Mouse (Mus musculus) stomach, embryonic 14.5 days (tissue): ENCODE data around the gene Cyp2f2. TPM values are rescaled to one million over a fixed set of nuclear protein-coding genes. Genes with fewer than 3 reads are reported as not detected.

Source experiments
- ATAC-seq: fragments of 200-750 bp; cut with Nextera tagmentation; 2 replicates; pipeline ENCODE4 v1.8.0; 2017; ENCODE audit warnings: low read depth, moderate TSS enrichment; ENCODE audit not compliant: insufficient number of reproducible peaks, insufficient read depth, low FRiP score
- H3K27ac ChIP-seq: fragments of 300-500 bp; sonication (generic); 2 replicates; pipeline ENCODE4 v1.5.1; 2014; ENCODE audit warnings: mild to moderate bottlenecking, low read length, moderate library complexity, mixed read lengths
- H3K27me3 ChIP-seq: fragments of 300-500 bp; sonication (generic); 2 replicates; pipeline ENCODE4 v1.6.1; 2014; ENCODE audit warnings: low read length, control low read depth, mixed read lengths; ENCODE audit not compliant: control insufficient read depth, insufficient read depth
- H3K36me3 ChIP-seq: fragments of 300-500 bp; sonication (generic); 2 replicates; pipeline ENCODE4 v1.6.1; 2014; ENCODE audit warnings: mild to moderate bottlenecking, control low read depth, low read length, moderate library complexity, mixed read lengths; ENCODE audit not compliant: control insufficient read depth, insufficient read depth
- H3K4me1 ChIP-seq: fragments of 300-500 bp; sonication (generic); 2 replicates; pipeline ENCODE4 v1.6.1; 2014; ENCODE audit warnings: low read length, control low read depth, mixed read lengths; ENCODE audit not compliant: control insufficient read depth, insufficient read depth
- H3K4me2 ChIP-seq: fragments of 300-500 bp; sonication (generic); replicated peaks from 2 replicates; pipeline ENCODE4 v1.6.1; 2014; ENCODE audit warnings: low read depth, low read length, control low read depth
- H3K4me3 ChIP-seq: fragments of 300-500 bp; sonication (generic); 2 replicates; pipeline ENCODE4 v1.5.1; 2014; ENCODE audit warnings: low read depth, low read length, control low read depth
- H3K9ac ChIP-seq: fragments of 300-500 bp; sonication (generic); replicated peaks from 2 replicates; pipeline ENCODE4 v1.6.1; 2014; ENCODE audit warnings: low read depth, mild to moderate bottlenecking, control low read depth, low read length, moderate library complexity, mixed read lengths
- H3K9me3 ChIP-seq: fragments of 300-500 bp; sonication (generic); 2 replicates; pipeline ENCODE4 v1.6.1; 2016; ENCODE audit warnings: low read depth, low read length, control low read depth; ENCODE audit not compliant: control insufficient read depth
- WGBS: fragments of 180-500 bp; shearing (Covaris S2); extraction: QIAGEN DNeasy Blood & Tissue Kit; methylation state at CpG from one replicate; pipeline ENCODE4 v1.1.7; 2014; 5-methylcytosine and 5-hydroxymethylcytosine counted together
- polyA plus RNA-seq: library from polyadenylated mRNA; unstranded; fragments of >200 nt; fragmentation: Nextera tagmentation; extraction: Ambion mirVana; gene quantifications from 2 replicates; pipeline ENCODE4 v1.2.1, GENCODE M21; 2014

Cyp2f2 gene
- polyA plus RNA-seq, 1 experiment from 2014 or later = 22.5 TPM

DNA sequence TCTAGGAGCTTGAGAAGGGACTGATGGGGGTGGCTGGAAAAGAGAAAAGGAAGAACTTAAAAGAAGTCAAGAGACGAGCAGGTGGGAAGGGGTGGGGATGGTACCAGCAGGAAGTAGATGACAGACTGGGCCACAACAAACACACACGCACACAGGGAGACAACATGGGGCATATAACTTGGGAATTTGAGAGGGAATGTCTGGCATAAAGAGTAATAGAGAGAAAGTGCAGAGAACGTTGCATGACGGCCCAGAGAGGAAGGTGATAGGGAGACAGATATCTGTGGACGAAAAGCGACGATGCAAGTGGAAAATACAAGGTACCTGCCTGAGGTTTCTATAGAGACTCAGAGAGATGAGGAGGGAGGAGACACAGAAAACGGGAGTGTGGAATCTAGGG is 46.0 kb downstream of the Cyp2f2 start:
- H3K4me1 ChIP-seq = peaks cover 37% of the 10 kb centered on the region
- peak overlapping the region; percentile 97 for H3K27ac ChIP-seq
- WGBS = 3% methylated on average over 8 of the region's 8 CpGs
- H3K9ac ChIP-seq = peak overlapping the region; percentile 76
- H3K4me3 ChIP-seq = peak overlapping the region; percentile 74
- H3K9me3 ChIP-seq = no peaks in the 10 kb centered on the region
- H3K27me3 ChIP-seq = no peaks in the 10 kb centered on the region
- no peak for ATAC-seq
- peaks cover 26% of the 10 kb centered on the region for H3K36me3 ChIP-seq
- H3K4me2 ChIP-seq = peak overlapping the region; percentile 88

DNA sequence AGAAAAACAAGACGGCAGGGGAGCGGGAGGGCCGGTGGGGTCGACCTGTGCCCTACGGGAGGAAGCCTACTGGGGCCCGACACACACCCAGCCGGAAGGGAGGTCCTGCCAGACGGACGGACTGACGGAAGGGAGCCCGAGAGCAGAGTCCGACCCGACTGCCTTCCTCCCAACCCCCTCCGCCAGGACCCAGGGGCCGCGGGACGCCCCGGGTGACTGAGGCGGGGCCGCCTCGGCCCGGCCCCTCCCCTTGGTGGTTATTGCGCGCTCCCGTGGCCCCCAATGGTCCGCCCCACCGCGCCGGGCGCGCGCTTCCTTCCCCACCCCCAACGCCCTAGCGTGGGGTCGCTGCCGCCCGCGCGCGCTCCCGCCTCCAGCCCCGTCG is 46.5 kb downstream of the Cyp2f2 start:
- Histone ChIP-seq H3K9ac (peak overlapping the region; percentile 76), H3K27me3 (no peaks in the 10 kb centered on the region), H3K9me3 (no peaks in the 10 kb centered on the region), H3K27ac (peak overlapping the region; percentile 97), H3K4me2 (peak overlapping the region; percentile 88), H3K4me3 (peak overlapping the region; percentile 74), H3K4me1 (peaks cover 37% of the 10 kb centered on the region), H3K36me3 (peaks cover 24% of the 10 kb centered on the region)
- peak; percentile 78 for ATAC-seq
- WGBS = 0% methylated on average over 39 of the region's 43 CpGs

DNA sequence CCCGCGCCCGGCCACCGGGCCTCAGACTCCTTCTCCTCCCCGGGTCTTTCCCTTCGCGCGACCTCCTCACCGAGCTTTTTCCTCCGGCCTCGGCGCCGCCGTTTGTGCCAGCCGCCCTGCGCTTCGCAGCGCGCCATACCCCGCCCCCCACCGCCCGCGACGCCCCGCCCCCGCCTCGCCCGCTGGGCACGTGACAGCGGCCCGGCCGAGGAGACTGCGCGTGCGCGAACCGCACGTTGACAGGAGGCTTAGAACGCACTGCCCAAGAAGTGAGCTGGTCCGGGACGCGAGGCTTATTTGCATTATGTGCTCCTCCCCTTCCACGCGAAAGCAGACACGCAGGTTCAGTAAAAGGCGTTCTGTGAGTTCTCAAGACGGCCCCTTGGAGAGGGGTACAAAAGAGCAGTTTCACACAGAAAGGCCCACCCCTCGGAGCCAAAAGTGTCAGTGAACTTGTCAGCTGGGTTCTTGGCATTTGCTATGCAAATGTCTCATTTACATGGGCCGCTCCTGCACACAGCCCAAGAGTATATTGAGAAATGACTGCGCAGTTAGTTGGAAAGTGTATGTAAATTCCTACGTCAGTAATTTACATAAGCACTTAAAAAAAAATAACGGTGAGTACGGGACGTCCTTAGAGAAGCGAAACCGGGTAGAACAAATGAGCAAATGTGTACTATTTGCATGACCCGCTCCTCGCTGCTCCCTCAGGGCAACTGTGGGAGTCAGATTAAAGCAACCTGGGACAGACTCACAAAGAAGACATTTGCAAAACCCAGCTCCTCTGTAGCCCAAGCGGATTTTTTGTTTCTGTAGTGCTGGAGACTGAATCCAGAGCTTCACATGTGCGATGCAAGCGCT is 47.1 kb downstream of the Cyp2f2 start, which contains the start of gene Egln2:
Egln2 (minus strand) TSS at position 189 of the 861 bp plus-strand sequence.
- no peaks in the 10 kb centered on the region for H3K9me3 ChIP-seq
- WGBS = 1% methylated on average over 58 of the region's 61 CpGs
- peak; percentile 87 for ATAC-seq
- peak within 1 kb of the TSS; percentile 76 for H3K9ac ChIP-seq
- peak within 1 kb of the TSS; percentile 97 for H3K27ac ChIP-seq
- no peaks in the 10 kb centered on the region for H3K27me3 ChIP-seq
- H3K4me2 ChIP-seq = peak within 1 kb of the TSS; percentile 88
- H3K4me1 ChIP-seq = peaks cover 37% of the 10 kb centered on the region
- H3K36me3 ChIP-seq = peaks cover 24% of the 10 kb centered on the region
- H3K4me3 ChIP-seq = peak within 1 kb of the TSS; percentile 74

DNA sequence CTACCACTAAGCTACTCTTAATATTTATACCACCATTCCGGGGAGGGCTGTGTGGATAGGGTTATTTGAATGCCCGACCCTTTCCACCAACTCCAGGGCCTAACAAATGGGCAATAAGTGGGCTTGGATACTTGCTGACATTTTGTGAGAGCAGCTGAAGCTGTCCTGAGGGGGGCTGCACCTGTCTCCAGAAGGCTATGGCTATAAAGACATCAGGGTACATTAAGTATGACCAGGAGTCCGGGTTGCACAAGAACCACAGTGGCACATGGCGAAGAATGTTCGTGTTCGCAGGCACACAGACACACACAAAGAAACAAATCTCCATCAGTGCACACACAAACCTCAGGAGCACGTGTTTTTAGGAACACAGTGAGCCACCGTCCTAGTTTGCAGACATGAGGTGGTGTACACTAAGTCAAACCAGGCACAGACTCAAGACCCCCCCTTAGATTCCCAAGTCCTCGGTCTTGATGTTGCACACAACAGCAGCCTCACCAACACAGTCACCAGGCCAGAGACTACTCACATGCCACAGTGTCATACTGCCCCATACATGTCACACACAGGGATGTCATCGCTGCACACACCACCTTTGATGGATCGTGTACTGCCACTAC is 47.9 kb downstream of the Cyp2f2 start:
- peak overlapping the region; percentile 76; the same call in 1 of the 2 replicates for H3K9ac ChIP-seq
- peak overlapping the region; percentile 97; the same call in 1 of the 2 replicates for H3K27ac ChIP-seq
- H3K4me2 ChIP-seq = peak overlapping the region; percentile 88
- peak overlapping the region; percentile 74 for H3K4me3 ChIP-seq
- no peaks in the 10 kb centered on the region for H3K27me3 ChIP-seq
- H3K9me3 ChIP-seq = no peaks in the 10 kb centered on the region
- H3K4me1 ChIP-seq = peaks cover 37% of the 10 kb centered on the region
- peaks cover 22% of the 10 kb centered on the region for H3K36me3 ChIP-seq
- no peak for ATAC-seq
- 75% methylated on average over 11 of the region's 11 CpGs for WGBS

DNA sequence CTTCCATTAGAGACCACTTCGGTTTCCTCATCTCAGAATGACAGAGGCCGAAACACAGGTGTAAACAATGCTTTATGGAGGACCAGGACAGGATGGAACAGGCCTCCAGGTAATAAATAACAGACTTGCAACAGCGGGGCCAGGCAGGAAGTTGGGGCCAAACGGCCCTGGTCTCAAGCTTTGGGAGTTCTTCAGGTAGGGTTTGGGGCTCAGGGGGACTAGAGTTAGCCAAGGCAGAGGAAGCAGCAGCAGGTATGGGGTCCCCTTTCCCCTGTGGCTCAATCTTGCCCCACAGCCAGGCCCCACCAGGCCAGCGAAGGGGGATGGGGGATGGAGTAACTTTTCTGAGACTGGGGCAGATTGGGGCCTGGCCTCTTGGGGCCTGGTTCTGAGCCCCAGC is 48.7 kb downstream of the Cyp2f2 start:
- H3K9ac ChIP-seq = no peak overlapping the region
- no peaks in the 10 kb centered on the region for H3K27me3 ChIP-seq
- no peak overlapping the region for H3K4me3 ChIP-seq
- no peaks in the 10 kb centered on the region for H3K9me3 ChIP-seq
- ATAC-seq = no peak
- H3K4me1 ChIP-seq = peaks cover 30% of the 10 kb centered on the region
- no peak overlapping the region for H3K27ac ChIP-seq
- peaks cover 23% of the 10 kb centered on the region for H3K36me3 ChIP-seq
- H3K4me2 ChIP-seq = no peak overlapping the region
- 86% methylated on average over 5 of the region's 5 CpGs for WGBS

- Histone ChIP-seq H3K36me3 (peaks cover 10% of the 10 kb centered on the region), H3K27me3 (no peaks in the 10 kb centered on the region), H3K4me3 (no peak overlapping the region), H3K9me3 (no peaks in the 10 kb centered on the region), H3K4me1 (peaks cover 8% of the 10 kb centered on the region), H3K27ac (no peak overlapping the region), H3K9ac (no peak overlapping the region), H3K4me2 (no peak overlapping the region)
- WGBS = 90% methylated on average over 3 of the region's 3 CpGs
- no peak for ATAC-seq
Measured at GRCm38 (mm10) chr7:27170981-27171380, 51.3 kb downstream of the Cyp2f2 start.

- 92% methylated on average over 15 of the region's 15 CpGs for WGBS
- ATAC-seq = no peak
- Histone ChIP-seq H3K4me3 (no peak overlapping the region), H3K27ac (no peak overlapping the region), H3K9me3 (no peaks in the 10 kb centered on the region), H3K4me2 (no peak overlapping the region), H3K9ac (no peak overlapping the region), H3K27me3 (no peaks in the 10 kb centered on the region), H3K4me1 (no peaks in the 10 kb centered on the region), H3K36me3 (peaks cover 10% of the 10 kb centered on the region)
Measured at GRCm38 (mm10) chr7:27174496-27174895, 54.8 kb downstream of the Cyp2f2 start.

DNA sequence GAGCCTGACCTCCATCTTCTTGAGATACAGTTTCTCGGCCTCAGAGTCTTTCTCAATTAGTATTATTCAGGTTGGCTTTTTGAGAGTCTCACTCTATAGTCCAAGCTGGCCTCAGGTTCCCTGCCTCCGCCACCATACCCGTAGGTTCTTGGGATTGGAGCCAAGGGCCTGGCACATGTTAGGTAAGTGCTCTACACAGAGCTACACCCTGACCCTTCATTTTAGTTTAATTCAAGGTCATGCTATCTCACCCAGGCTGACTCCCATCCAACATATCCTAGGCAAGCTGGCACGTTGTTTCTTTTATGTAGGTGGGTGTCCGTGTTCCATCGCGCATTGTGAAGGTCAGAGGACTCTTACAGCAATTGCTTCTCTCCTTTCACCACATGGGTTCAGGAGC is 55.2 kb downstream of the Cyp2f2 start:
- no peaks in the 10 kb centered on the region for H3K4me1 ChIP-seq
- WGBS = 92% methylated on average over 7 of the region's 7 CpGs
- no peaks in the 10 kb centered on the region for H3K27me3 ChIP-seq
- H3K9ac ChIP-seq = no peak overlapping the region
- no peaks in the 10 kb centered on the region for H3K9me3 ChIP-seq
- no peak overlapping the region for H3K4me3 ChIP-seq
- peaks cover 10% of the 10 kb centered on the region for H3K36me3 ChIP-seq
- no peak overlapping the region for H3K4me2 ChIP-seq
- ATAC-seq = no peak
- no peak overlapping the region for H3K27ac ChIP-seq
